Mouse (Mus musculus) embryonic facial prominence, embryonic 13.5 days (tissue): ENCODE data around the gene Spsb1. TPM values are rescaled to one million over a fixed set of nuclear protein-coding genes. Genes with fewer than 3 reads are reported as not detected.
A peak's percentile ranks its signal among the peaks of the same experiment; 100 is the strongest.

ENCODE experiments used
- ATAC-seq: fragments of 200-750 bp; cut with Nextera tagmentation; 2 replicates; pipeline ENCODE4 v1.8.0; 2017; ENCODE audit warnings: low read depth; ENCODE audit not compliant: insufficient number of reproducible peaks, insufficient read depth, low FRiP score, low TSS enrichment
- H3K27ac ChIP-seq: fragments of 300-500 bp; sonication (generic); 2 replicates; pipeline ENCODE4 v1.5.1; 2015; ENCODE audit warnings: moderate library complexity, mild to moderate bottlenecking, inconsistent platforms
- H3K27me3 ChIP-seq: fragments of 300-500 bp; sonication (generic); 2 replicates; pipeline ENCODE4 v1.6.1; 2015; ENCODE audit warnings: mild to moderate bottlenecking, inconsistent platforms
- H3K36me3 ChIP-seq: fragments of 300-500 bp; sonication (generic); 2 replicates; pipeline ENCODE4 v1.6.1; 2015; ENCODE audit warnings: mild to moderate bottlenecking, inconsistent platforms
- H3K4me1 ChIP-seq: fragments of 300-500 bp; sonication (generic); 2 replicates; pipeline ENCODE4 v1.6.1; 2015; ENCODE audit warnings: inconsistent platforms
- H3K4me2 ChIP-seq: fragments of 300-500 bp; sonication (generic); 2 replicates; pipeline ENCODE4 v1.6.1; 2015; ENCODE audit warnings: moderate library complexity, mild to moderate bottlenecking, inconsistent platforms
- H3K4me3 ChIP-seq: fragments of 300-500 bp; sonication (generic); 2 replicates; pipeline ENCODE4 v1.5.1; 2015; ENCODE audit warnings: mild to moderate bottlenecking, inconsistent platforms
- H3K9ac ChIP-seq: fragments of 300-500 bp; sonication (generic); 2 replicates; pipeline ENCODE4 v1.6.1; 2015; ENCODE audit warnings: mild to moderate bottlenecking, inconsistent platforms
- H3K9me3 ChIP-seq: fragments of 300-500 bp; sonication (generic); 2 replicates; pipeline ENCODE4 v1.6.1; 2016; ENCODE audit warnings: inconsistent platforms
- WGBS: fragments of 180-500 bp; shearing (Covaris S2); methylation state at CpG from one replicate; pipeline ENCODE4 v1.1.7; 2015; ENCODE audit warnings: mixed read lengths; 5-methylcytosine and 5-hydroxymethylcytosine counted together
- polyA plus RNA-seq: library from polyadenylated mRNA; unstranded; fragments of >200 nt; fragmentation: Nextera tagmentation; extraction: Ambion mirVana; gene quantifications from 2 replicates; pipeline ENCODE4 v1.2.1, GENCODE M21; 2015

The Spsb1 gene
- polyA plus RNA-seq, 1 experiment from 2014 or later, result 12.2 TPM

- ATAC-seq, result no peak
- H3K4me1 ChIP-seq, result peaks cover 79% of the 10 kb centered on the region
- H3K9me3 ChIP-seq, result no peaks in the 10 kb centered on the region
Observed at GRCm38 (mm10) chr4:149948119-149948518, 6.7 kb downstream of the Spsb1 start.

GRCm38 (mm10) chr4:149947396-149947795 is 7.4 kb downstream of the Spsb1 start:
- H3K36me3 ChIP-seq, result no peaks in the 10 kb centered on the region
- no peak overlapping the region for H3K4me2 ChIP-seq
- WGBS, result 82% methylated on average over 5 of the region's 5 CpGs
- H3K4me1 ChIP-seq, result peaks cover 79% of the 10 kb centered on the region
- H3K27ac ChIP-seq, result no peak overlapping the region
- H3K4me3 ChIP-seq, result no peak overlapping the region
- no peak overlapping the region for H3K9ac ChIP-seq
- ATAC-seq, result no peak
- H3K9me3 ChIP-seq, result no peaks in the 10 kb centered on the region
- H3K27me3 ChIP-seq, result no peaks in the 10 kb centered on the region

More at GRCm38 (mm10) chr4:149948119-149948518, 6.7 kb downstream of the Spsb1 start:
- Histone ChIP-seq H3K27ac (no peak overlapping the region), H3K4me3 (no peak overlapping the region), H3K36me3 (no peaks in the 10 kb centered on the region), H3K27me3 (no peaks in the 10 kb centered on the region), H3K4me2 (no peak overlapping the region), H3K9ac (no peak overlapping the region)
- WGBS, result 77% methylated on average over 5 of the region's 5 CpGs

DNA sequence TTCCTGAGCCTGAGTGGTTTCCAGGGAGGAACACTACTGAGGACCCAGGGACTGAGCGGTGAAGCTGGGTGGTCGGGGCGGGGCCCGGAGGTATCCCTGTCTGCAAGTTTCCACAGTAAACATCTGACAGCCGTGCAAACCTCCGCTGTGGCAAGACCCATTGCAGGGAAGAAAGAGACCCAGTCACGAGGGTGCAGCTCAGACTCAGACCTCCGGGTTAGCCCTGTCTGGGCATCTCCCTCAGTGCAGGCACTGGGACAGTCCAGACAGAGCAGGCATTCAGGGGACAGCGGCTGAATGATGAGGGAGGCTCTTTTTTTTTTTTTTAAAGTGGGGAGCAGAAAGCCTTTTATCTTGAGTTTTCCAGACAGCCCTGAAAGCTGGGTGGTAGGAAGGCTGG is 9.6 kb downstream of the Spsb1 start:
- Histone ChIP-seq H3K27me3 (no peaks in the 10 kb centered on the region), H3K9ac (no peak overlapping the region), H3K4me2 (peak overlapping the region; percentile 30), H3K4me1 (peaks cover 86% of the 10 kb centered on the region), H3K9me3 (no peaks in the 10 kb centered on the region), H3K27ac (no peak overlapping the region), H3K4me3 (no peak overlapping the region), H3K36me3 (no peaks in the 10 kb centered on the region)
- ATAC-seq, result peak; percentile 67; the same call in 1 of the 2 replicates
- 18% methylated on average over 9 of the region's 9 CpGs for WGBS

DNA sequence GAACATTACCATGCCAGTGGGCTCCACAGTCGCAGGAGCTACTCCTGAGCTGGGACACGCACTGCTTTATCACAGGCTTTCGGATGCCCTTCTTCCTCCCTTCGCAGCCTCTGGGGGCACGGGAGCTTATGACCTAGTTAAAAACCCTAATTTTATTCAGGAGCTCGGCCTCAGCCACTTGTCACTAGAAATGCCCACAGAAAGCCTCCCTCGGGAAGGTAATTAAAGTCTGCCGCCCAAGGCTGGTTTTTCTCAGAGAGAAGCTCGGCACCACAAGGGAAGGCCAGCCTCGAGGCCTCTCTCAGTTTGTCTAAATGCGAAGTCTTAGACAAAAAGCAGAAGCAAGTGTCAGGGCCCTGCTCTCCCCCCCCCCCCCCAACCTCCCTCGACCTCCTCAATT is 10.6 kb downstream of the Spsb1 start:
- no peak overlapping the region for H3K4me3 ChIP-seq

DNA sequence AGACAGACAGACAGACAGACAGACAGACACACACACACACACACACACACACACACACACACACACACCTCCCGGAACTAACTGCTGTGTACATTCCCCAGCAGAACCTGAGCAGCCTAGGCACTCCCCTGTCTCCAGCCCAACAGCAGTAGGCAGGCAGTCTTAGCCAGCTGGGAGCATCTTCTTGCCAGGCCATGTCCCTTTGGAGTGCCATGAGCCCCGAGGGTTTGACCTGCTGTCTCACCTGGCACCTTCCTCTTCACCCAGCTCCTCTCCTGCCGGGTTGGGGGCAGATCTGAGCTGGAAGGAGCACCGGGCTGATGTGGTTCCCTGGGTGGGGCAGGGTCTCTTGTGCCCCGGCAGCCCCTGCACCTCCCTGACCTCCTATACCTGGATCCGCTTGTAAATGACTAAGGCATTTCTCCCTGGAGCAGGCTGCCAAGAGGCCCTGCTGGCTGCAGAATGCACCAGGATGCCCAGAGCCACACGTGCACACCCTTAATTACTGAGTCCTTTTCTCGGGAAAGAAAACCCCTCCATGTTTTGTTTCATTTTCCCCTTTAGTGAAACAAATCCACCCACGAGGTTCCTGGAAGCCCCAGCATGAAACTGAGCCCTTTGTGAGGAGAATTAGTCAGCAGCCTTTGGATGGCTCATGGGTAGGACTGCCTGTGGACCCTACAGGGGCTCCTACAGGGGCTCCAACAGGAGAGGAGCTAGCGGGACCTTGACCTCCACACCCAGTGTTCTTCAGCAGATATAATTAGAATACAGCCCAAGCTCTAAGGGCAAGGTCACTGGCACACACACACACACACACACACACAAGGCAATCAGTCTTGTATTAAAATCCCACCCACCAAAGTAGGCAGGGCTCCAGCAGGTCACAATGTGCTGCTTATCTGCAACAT is 11.8 kb downstream of the Spsb1 start:
- Histone ChIP-seq H3K4me3 (no peak overlapping the region), H3K27ac (peak overlapping the region; percentile 39), H3K27me3 (no peaks in the 10 kb centered on the region), H3K9ac (peak overlapping the region; percentile 40), H3K9me3 (no peaks in the 10 kb centered on the region), H3K4me2 (peak overlapping the region; percentile 35), H3K4me1 (peaks cover 86% of the 10 kb centered on the region), H3K36me3 (no peaks in the 10 kb centered on the region)
- ATAC-seq, result no peak
- 34% methylated on average over 10 of the region's 10 CpGs for WGBS

More for the DNA sequence above, 10.6 kb downstream of the Spsb1 start:
- 29% methylated on average over 12 of the region's 12 CpGs for WGBS
- Histone ChIP-seq H3K27me3 (no peaks in the 10 kb centered on the region), H3K4me1 (peaks cover 86% of the 10 kb centered on the region), H3K27ac (peak overlapping the region; percentile 44; the same call in 1 of the 2 replicates), H3K36me3 (no peaks in the 10 kb centered on the region), H3K4me2 (0 out of 2 replicates have a peak overlapping the region, but pooled peaks have one; percentile 30), H3K9me3 (no peaks in the 10 kb centered on the region), H3K9ac (no peak overlapping the region)
- no peak for ATAC-seq

- Histone ChIP-seq H3K4me3 (no peak overlapping the region), H3K36me3 (no peaks in the 10 kb centered on the region), H3K4me1 (peaks cover 80% of the 10 kb centered on the region), H3K27ac (no peak overlapping the region), H3K4me2 (no peak overlapping the region), H3K9me3 (no peaks in the 10 kb centered on the region), H3K9ac (no peak overlapping the region), H3K27me3 (no peaks in the 10 kb centered on the region; the same call in 1 of the 2 replicates)
- WGBS, result 73% methylated on average over 18 of the region's 18 CpGs
- no peak for ATAC-seq
Observed at GRCm38 (mm10) chr4:149941067-149941755, 13.6 kb downstream of the Spsb1 start.

DNA sequence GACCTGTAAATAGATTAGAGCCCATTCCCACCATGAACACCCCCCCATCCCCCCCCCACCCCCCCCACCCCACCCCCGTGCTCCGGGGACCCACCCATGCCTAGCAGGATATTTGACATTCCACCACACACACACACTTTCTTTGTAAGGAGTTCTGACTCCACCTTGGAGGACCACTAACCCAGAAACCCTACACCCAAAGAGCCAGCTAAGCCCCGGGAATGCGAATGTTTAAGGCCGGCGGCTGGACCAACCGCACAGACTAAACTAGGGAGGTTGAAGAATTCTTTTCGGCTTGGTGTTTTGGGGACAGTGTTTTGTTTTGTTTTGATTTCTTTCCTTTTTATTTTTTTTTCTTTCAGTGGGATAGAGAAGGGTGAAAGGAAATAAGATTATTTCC is 16.1 kb downstream of the Spsb1 start:
- WGBS, result 18% methylated on average over 8 of the region's 8 CpGs
- Histone ChIP-seq H3K27ac (peak overlapping the region; percentile 77), H3K4me3 (no peak overlapping the region), H3K36me3 (no peaks in the 10 kb centered on the region), H3K4me1 (peaks cover 59% of the 10 kb centered on the region), H3K9me3 (no peaks in the 10 kb centered on the region), H3K27me3 (no peaks in the 10 kb centered on the region; the same call in 1 of the 2 replicates), H3K9ac (no peak overlapping the region), H3K4me2 (peak overlapping the region; percentile 28)
- peak; percentile 23; the same call in 1 of the 2 replicates for ATAC-seq

DNA sequence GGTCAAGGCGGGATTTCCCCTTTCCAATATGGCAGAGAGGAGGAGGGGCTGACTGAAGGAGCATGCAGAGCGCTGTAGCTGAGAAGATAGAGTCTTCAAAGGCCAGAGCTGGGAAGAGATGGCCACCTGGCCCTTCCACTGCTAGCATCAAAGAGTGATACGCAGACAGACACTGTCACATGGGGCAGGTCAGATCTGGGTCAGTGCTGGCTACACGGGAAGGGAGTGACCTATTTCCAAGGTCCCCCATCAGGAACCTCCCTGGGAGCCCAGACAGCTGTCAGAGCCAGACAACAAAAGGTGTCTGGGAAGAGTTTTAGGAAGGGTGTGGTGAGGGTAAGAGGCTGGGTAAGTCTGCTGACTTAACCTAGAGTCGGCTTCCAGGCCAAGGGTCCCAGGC is 17.9 kb downstream of the Spsb1 start:
- Histone ChIP-seq H3K9me3 (no peaks in the 10 kb centered on the region), H3K27ac (no peak overlapping the region), H3K4me1 (peaks cover 46% of the 10 kb centered on the region), H3K9ac (no peak overlapping the region), H3K4me2 (no peak overlapping the region), H3K36me3 (no peaks in the 10 kb centered on the region), H3K4me3 (no peak overlapping the region), H3K27me3 (no peaks in the 10 kb centered on the region; the same call in 1 of the 2 replicates)
- no peak for ATAC-seq
- 65% methylated on average over 5 of the region's 5 CpGs for WGBS

- no peaks in the 10 kb centered on the region; the same call in 1 of the 2 replicates for H3K27me3 ChIP-seq
- H3K9ac ChIP-seq, result no peak overlapping the region
- ATAC-seq, result no peak
- H3K4me1 ChIP-seq, result peaks cover 45% of the 10 kb centered on the region
- H3K27ac ChIP-seq, result no peak overlapping the region
- no peak overlapping the region for H3K4me2 ChIP-seq
- H3K4me3 ChIP-seq, result no peak overlapping the region
- no peaks in the 10 kb centered on the region for H3K36me3 ChIP-seq
- no peaks in the 10 kb centered on the region for H3K9me3 ChIP-seq
- WGBS, result 78% methylated on average over 6 of the region's 6 CpGs
Observed at GRCm38 (mm10) chr4:149935470-149935869, 19.4 kb downstream of the Spsb1 start.

GRCm38 (mm10) chr4:149933519-149934245 is 21.2 kb downstream of the Spsb1 start:
- H3K9me3 ChIP-seq, result no peaks in the 10 kb centered on the region
- H3K27ac ChIP-seq, result no peak overlapping the region
- H3K4me3 ChIP-seq, result no peak overlapping the region
- H3K4me2 ChIP-seq, result no peak overlapping the region
- 87% methylated on average over 16 of the region's 16 CpGs for WGBS
- no peak overlapping the region for H3K9ac ChIP-seq
- no peaks in the 10 kb centered on the region for H3K36me3 ChIP-seq
- ATAC-seq, result no peak
- no peaks in the 10 kb centered on the region; the same call in 1 of the 2 replicates for H3K27me3 ChIP-seq
- peaks cover 33% of the 10 kb centered on the region for H3K4me1 ChIP-seq

GRCm38 (mm10) chr4:149933025-149933424 is 21.8 kb downstream of the Spsb1 start:
- Histone ChIP-seq H3K27me3 (no peaks in the 10 kb centered on the region; the same call in 1 of the 2 replicates), H3K4me3 (no peak overlapping the region), H3K4me1 (peaks cover 27% of the 10 kb centered on the region), H3K4me2 (no peak overlapping the region), H3K36me3 (no peaks in the 10 kb centered on the region), H3K9ac (no peak overlapping the region), H3K9me3 (no peaks in the 10 kb centered on the region), H3K27ac (no peak overlapping the region)
- 83% methylated on average over 7 of the region's 7 CpGs for WGBS
- ATAC-seq, result no peak
